Comparison of ENCODE assay signal across 10 mouse cellular contexts in genomic region chr3:109051056-109051945, GRCm38 (mm10). TPM values are rescaled to one million over a fixed set of nuclear protein-coding genes. Genes with fewer than 3 reads are reported as not detected.
DNase-seq lines count a peak whose midpoint lies in the region; ATAC-seq and TF ChIP-seq lines count a peak whose summit lies in the region.
"Had no signal": no experiment of that assay in that cellular context is flagged by ENCODE, and none has a peak within 500 bp of the region (broad histone marks: within the 10 kb centered on the region; RNA-seq: fewer than 3 reads in every experiment).

No protein-coding gene starts in this region.

- no peak for DNase-seq in neural tube, embryonic 10.5 days (ENCODE audit: extremely low spot score, low spot score)
- DNase-seq in heart, adult 2 months, result peak; percentile 37 to 50
- DNase-seq in splenic B cell, adult 2 months (ENCODE audit: low read depth, low spot score), result peak; percentile 21
- DNase-seq in embryo, embryonic 10.5 days (ENCODE audit: low spot score), result no peak
- DNase-seq in cerebellum, adult 9-11 months, result no peak
- no peak for DNase-seq in right cerebral cortex, postnatal 4 days

- intact Hi-C loops in heart, adult 2 months (cut with DNase I), result loop anchor here (2.0 kb wide), 1 partner anchor 20 kb away; no protein-coding TSS in a partner anchor

- H3K4me2 ChIP-seq in neural tube, embryonic 12.5 days (replicated peaks), result no peak overlapping the region
- H3K4me2 ChIP-seq in limb, embryonic 13.5 days (replicated peaks), result no peak overlapping the region

- no peak overlapping the region for H3K4me3 ChIP-seq in neural tube, embryonic 12.5 days
- no peak overlapping the region for H3K4me3 ChIP-seq in heart, adult 2 months
- no peak overlapping the region for H3K4me3 ChIP-seq in limb, embryonic 13.5 days
- H3K4me3 ChIP-seq: embryonic facial prominence, embryonic 10.5 days had no signal

- no peaks in the 10 kb centered on the region for H3K36me3 ChIP-seq in neural tube, embryonic 12.5 days
- H3K36me3 ChIP-seq in heart, adult 2 months (ENCODE audit: control insufficient read depth, insufficient read depth, low read length), result no peaks in the 10 kb centered on the region
- no peaks in the 10 kb centered on the region for H3K36me3 ChIP-seq in limb, embryonic 13.5 days
- no peaks in the 10 kb centered on the region for H3K36me3 ChIP-seq in splenic B cell, adult 2 months (ENCODE audit: control insufficient read depth, insufficient read depth, low read length, poor library complexity, severe bottlenecking)
- H3K36me3 ChIP-seq: embryonic facial prominence, embryonic 10.5 days had no signal

- no peaks in the 10 kb centered on the region for H3K79me2 ChIP-seq in heart, adult 2 months (replicated peaks; ENCODE audit: control insufficient read depth, insufficient read depth, low read length)

- peak; percentile 33; the same call in 1 of the 2 replicates for ATAC-seq in neural tube, embryonic 12.5 days (ENCODE audit: low FRiP score, low read depth)
- ATAC-seq in limb, embryonic 13.5 days (ENCODE audit: low FRiP score, low read depth), result 0 out of 2 replicates have a peak, but pooled peaks have one; percentile 8

- no peak overlapping the region for H3K27ac ChIP-seq in neural tube, embryonic 12.5 days
- peak overlapping the region; percentile 26; the same call in 1 of the 2 replicates for H3K27ac ChIP-seq in heart, adult 2 months
- H3K27ac ChIP-seq in limb, embryonic 13.5 days, result no peak overlapping the region
- H3K27ac ChIP-seq: embryonic facial prominence, embryonic 10.5 days had no signal

- WGBS in neural tube, embryonic 12.5 days, result 47% methylated on average over 11 of the region's 11 CpGs
- 10% methylated on average over 11 of the region's 11 CpGs for WGBS in heart, adult 2 months
- WGBS in limb, embryonic 13.5 days, result 27% methylated on average over 11 of the region's 11 CpGs

- H3K27me3 ChIP-seq in neural tube, embryonic 12.5 days (replicated peaks), result no peaks in the 10 kb centered on the region
- H3K27me3 ChIP-seq in heart, adult 2 months (ENCODE audit: control insufficient read depth, insufficient read depth, low read length), result no peaks in the 10 kb centered on the region
- H3K27me3 ChIP-seq in limb, embryonic 13.5 days, result no peaks in the 10 kb centered on the region
- no peaks in the 10 kb centered on the region for H3K27me3 ChIP-seq in splenic B cell, adult 2 months (ENCODE audit: control insufficient read depth, insufficient read depth, low read length, poor library complexity, severe bottlenecking)

- no peaks in the 10 kb centered on the region; the same call in 1 of the 2 replicates for H3K4me1 ChIP-seq in neural tube, embryonic 12.5 days
- H3K4me1 ChIP-seq in heart, adult 2 months (ENCODE audit: control insufficient read depth, insufficient read depth, low read length), result peaks cover 5% of the 10 kb centered on the region
- H3K4me1 ChIP-seq in limb, embryonic 13.5 days, result peaks cover 22% of the 10 kb centered on the region

- H3K9ac ChIP-seq in neural tube, embryonic 12.5 days, result no peak overlapping the region
- peak overlapping the region; percentile 45 for H3K9ac ChIP-seq in heart, adult 2 months (ENCODE audit: low read depth, low read length)
- H3K9ac ChIP-seq in limb, embryonic 13.5 days, result no peak overlapping the region

- no peaks in the 10 kb centered on the region for H3K9me3 ChIP-seq in neural tube, embryonic 12.5 days
- no peaks in the 10 kb centered on the region for H3K9me3 ChIP-seq in limb, embryonic 13.5 days
- H3K9me3 ChIP-seq: embryonic facial prominence, embryonic 10.5 days had no signal

- peak; percentile 54 for TF ChIP-seq CTCF in heart, adult 2 months (IDR thresholded peaks at IDR 0.05)

- TF ChIP-seq POLR2A in heart, adult 2 months (IDR thresholded peaks at IDR 0.05; ENCODE audit: insufficient read depth, low read depth, low read length), result no peak

- peak; percentile 59; the same call in 1 of the 2 replicates for TF ChIP-seq EP300 in heart, adult 2 months (IDR thresholded peaks at IDR 0.05; ENCODE audit: insufficient read depth, low read depth, low read length)

RNA-seq across cellular contexts. Expression of gene Fam102b, which starts 23.9 kb away (rescaled TPM):
- 22.0 and 27.5 TPM in 2 replicates for polyA plus RNA-seq in neural tube, embryonic 12.5 days (2016; fragmentation: Nextera tagmentation; extraction: Ambion mirVana)
- total RNA-seq in heart, adult 2 months (2021), result 10 to 100 TPM; 11.2 to 12.7 TPM
- polyA plus RNA-seq in heart, adult 2 months (2012; rRNA removed), result 4.9 and 7.7 TPM in 2 replicates
- polyA plus RNA-seq in limb, embryonic 13.5 days (2015; fragmentation: Nextera tagmentation; extraction: Ambion mirVana), result 7.5 and 7.8 TPM in 2 replicates

RNA-seq across cellular contexts. Expression of gene Slc25a54, which starts 29.0 kb away (rescaled TPM):
- not detected in 2 replicates for polyA plus RNA-seq in neural tube, embryonic 12.5 days (2016; fragmentation: Nextera tagmentation; extraction: Ambion mirVana)
- not detected for total RNA-seq in heart, adult 2 months (2021)
- not detected in 2 replicates for polyA plus RNA-seq in heart, adult 2 months (2012; rRNA removed)
- polyA plus RNA-seq in limb, embryonic 13.5 days (2015; fragmentation: Nextera tagmentation; extraction: Ambion mirVana), result not detected in 2 replicates
- total RNA-seq: layer of hippocampus, postnatal 10 days had no signal
- polyA plus RNA-seq: embryonic facial prominence, embryonic 10.5 days had no signal

Comparison
In these comparisons a context has a peak if more than half of its experiments do, and no peak if none do; other contexts are left out.
1. DNase-seq: peak in heart, adult 2 months (2 of 2) and splenic B cell, adult 2 months (single experiment); none in neural tube, embryonic 10.5 days (single experiment), embryo, embryonic 10.5 days (single experiment), cerebellum, adult 9-11 months (single experiment) and right cerebral cortex, postnatal 4 days (single experiment).